Mouse (Mus musculus) lung, postnatal 0 days (tissue): ENCODE measurements at regions not wholly inside any gene's neighbourhood (a gene's known extent, or its start where the extent isn't known, plus 50 kb on each side); places are given as distances from the start of the nearest gene placed in this dataset.

Source experiments
- CTCF ChIP-seq: IDR thresholded peaks from 2 replicates; pipeline ENCODE4 v1.5.1; 2016; ENCODE audit warnings: antibody characterized with exemption, mild to moderate bottlenecking
- EP300 ChIP-seq: IDR thresholded peaks from 2 replicates; pipeline ENCODE4 v1.6.1; 2016; ENCODE audit warnings: antibody characterized with exemption, mild to moderate bottlenecking, control low read depth

- TF ChIP-seq CTCF, result no peak
- TF ChIP-seq EP300, result no peak
Measured at GRCm38 (mm10) chr4:56086306-56086705, 554.0 kb upstream of the Klf4 start.
